Mouse (Mus musculus): ENCODE results near the gene Cga. TPM values are rescaled to one million over a fixed set of nuclear protein-coding genes. Genes with fewer than 3 reads are reported as not detected.

Cga gene
- not detected for total RNA-seq (2023)

GRCm38 (mm10) chr4:34893479-34893878, at the start of gene Cga:
Gene Cga (plus strand): TSS chr4:34893779.

GRCm38 (mm10) chr4:34882818-34883217, 10.8 kb upstream of the Cga start, which contains the start of gene Zfp292:
Gene Zfp292 (minus strand): TSS chr4:34882960.

Other genes with a start within 250 kb of the Cga start
- gene Slc35a1, start 206.3 kb upstream of the Cga start, total RNA-seq (2023) = 10 to 100 TPM; 21.7 to 24.5 TPM
- gene Cfap206, start 163.6 kb upstream of the Cga start, total RNA-seq (2023) = not detected
- gene Gm136, start 137.5 kb upstream of the Cga start, total RNA-seq (2023) = not detected
- 10 to 100 TPM; 12.9 to 20.4 TPM for gene Smim8, start 115.4 kb upstream of the Cga start, total RNA-seq (2023)
- gene Zfp292, start 10.8 kb upstream of the Cga start, total RNA-seq (2023) = 10 to 100 TPM; 63.9 to 65.8 TPM